Mouse (Mus musculus): ENCODE measurements around the gene Psg16. TPM values are rescaled to one million over a fixed set of nuclear protein-coding genes. Genes with fewer than 3 reads are reported as not detected.

Psg16 gene
- polyA plus RNA-seq, 1 experiment from 2014 or later: 0.05 TPM

DNA sequence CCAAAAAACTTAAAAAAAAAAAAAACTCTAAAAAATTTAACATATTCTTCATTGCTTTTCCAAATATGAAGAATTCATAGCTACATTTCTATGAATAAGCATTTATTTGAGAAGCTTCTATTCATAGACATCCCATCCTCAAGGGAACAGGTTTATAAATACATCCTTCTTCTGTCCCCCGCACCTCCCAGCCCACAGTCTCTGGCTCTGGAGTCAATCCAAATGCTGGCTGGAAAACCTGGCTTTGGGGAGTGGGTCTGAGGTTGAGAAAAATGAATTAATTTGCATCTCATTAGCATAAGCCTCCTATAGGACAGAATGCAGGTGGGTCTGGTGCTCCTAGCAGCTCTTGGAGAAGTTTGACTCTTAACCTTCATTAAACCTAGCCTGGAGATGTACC, 28.1 kb upstream of the Psg16 start:
- H3K27ac ChIP-seq: no peak overlapping the region
- DNase-seq (ENCODE audit: low spot score): no peak
- no peaks in the 10 kb centered on the region for H3K4me1 ChIP-seq
- no peak overlapping the region for H3K4me3 ChIP-seq
- 91% methylated on average over 1 of the region's 1 CpGs for WGBS
- H3K27me3 ChIP-seq (ENCODE audit: low read depth, poor library complexity, severe bottlenecking): no peaks in the 10 kb centered on the region
- peaks cover 41% of the 10 kb centered on the region; the same call in 1 of the 2 replicates for H3K36me3 ChIP-seq
- H3K9me3 ChIP-seq (replicated peaks): no peaks in the 10 kb centered on the region

DNA sequence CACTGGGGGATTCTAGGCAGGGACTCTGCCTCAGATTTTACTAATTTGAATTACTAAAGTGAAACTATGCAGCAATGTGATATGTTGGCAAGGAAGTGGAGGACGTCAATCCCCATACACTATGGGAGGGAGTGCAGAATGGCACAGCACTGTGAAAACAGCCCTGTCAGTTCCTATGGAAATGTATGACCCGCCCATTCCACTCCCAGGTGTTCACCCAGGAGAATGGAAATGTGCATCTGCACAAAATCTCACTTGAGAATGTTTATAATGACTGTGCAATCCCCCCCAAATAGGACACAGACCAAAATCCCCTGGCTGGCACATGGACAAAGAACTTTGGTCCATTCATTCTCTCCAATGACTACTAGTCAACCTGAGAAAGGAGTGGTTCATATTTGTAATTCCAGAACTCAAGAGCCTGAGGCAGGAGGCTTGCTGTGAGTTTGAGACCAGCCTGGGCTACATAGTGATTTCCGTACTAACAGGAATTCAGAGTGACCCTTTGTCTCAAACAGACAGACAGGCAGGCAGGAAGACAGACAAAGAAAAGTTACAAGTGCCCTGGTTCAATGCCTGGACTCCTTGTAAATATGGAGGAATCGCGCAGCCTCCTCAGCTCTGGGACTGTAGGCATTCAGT, 26.7 kb upstream of the Psg16 start:
- peak; percentile 12 for DNase-seq (ENCODE audit: low spot score)

GRCm38 (mm10) chr7:17048431-17049190, 25.2 kb upstream of the Psg16 start:
- peaks cover 32% of the 10 kb centered on the region; the same call in 1 of the 2 replicates for H3K36me3 ChIP-seq
- H3K9me3 ChIP-seq (replicated peaks): no peaks in the 10 kb centered on the region
- H3K27me3 ChIP-seq (ENCODE audit: low read depth, poor library complexity, severe bottlenecking): no peaks in the 10 kb centered on the region
- DNase-seq (ENCODE audit: low spot score): peak; percentile 24
- no peaks in the 10 kb centered on the region for H3K4me1 ChIP-seq
- no peak overlapping the region for H3K27ac ChIP-seq
- 92% methylated on average over 10 of the region's 10 CpGs for WGBS
- no peak overlapping the region for H3K4me3 ChIP-seq

More for the DNA sequence above, 26.7 kb upstream of the Psg16 start:
- no peak overlapping the region for H3K4me3 ChIP-seq
- peaks cover 37% of the 10 kb centered on the region; the same call in 1 of the 2 replicates for H3K36me3 ChIP-seq
- H3K9me3 ChIP-seq (replicated peaks): no peaks in the 10 kb centered on the region
- WGBS: 89% methylated on average over 5 of the region's 5 CpGs
- no peak overlapping the region for H3K27ac ChIP-seq
- no peaks in the 10 kb centered on the region for H3K4me1 ChIP-seq
- H3K27me3 ChIP-seq (ENCODE audit: low read depth, poor library complexity, severe bottlenecking): no peaks in the 10 kb centered on the region

- Histone ChIP-seq H3K9me3 (replicated peaks) (no peaks in the 10 kb centered on the region), H3K27me3 (ENCODE audit: low read depth, poor library complexity, severe bottlenecking) (no peaks in the 10 kb centered on the region), H3K27ac (no peak overlapping the region), H3K4me1 (no peaks in the 10 kb centered on the region), H3K36me3 (peaks cover 27% of the 10 kb centered on the region; the same call in 1 of the 2 replicates), H3K4me3 (no peak overlapping the region)
- DNase-seq (ENCODE audit: low spot score): no peak
- WGBS: 59% methylated on average over 11 of the region's 11 CpGs
Measured at GRCm38 (mm10) chr7:17050491-17050890, 23.3 kb upstream of the Psg16 start.

DNA sequence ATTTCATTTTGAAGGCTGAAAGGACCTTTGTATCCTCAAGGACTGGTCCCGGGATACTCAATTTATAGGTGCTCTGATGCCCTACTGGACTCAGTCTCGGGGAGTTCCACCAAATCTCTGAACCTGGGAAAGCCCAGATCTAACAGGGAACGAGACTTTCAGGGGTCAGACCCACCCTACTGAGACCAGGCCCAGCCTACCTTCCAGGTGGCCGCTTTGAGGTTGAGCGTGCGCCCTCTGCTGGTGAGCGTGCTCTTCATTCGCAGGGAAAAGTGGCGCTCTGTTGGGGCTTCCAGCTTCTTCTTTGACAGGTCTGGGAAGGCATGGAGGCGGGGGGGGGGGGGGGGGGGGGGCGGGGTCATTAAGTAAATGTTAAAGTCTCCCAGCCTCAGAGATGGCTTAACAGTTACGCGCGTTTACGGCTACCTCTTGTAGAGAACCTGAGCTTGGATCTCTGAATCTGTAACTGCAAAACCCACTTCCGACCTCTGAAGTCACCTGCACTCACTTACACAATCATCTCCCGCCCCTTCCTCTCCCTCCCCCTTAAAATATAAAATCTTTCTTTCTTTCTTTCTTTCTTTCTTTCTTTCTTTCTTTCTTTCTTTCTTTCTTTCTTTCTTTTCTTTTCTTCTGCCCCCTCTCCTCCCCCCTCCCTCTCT, 22.8 kb upstream of the Psg16 start:
- Histone ChIP-seq H3K4me3 (no peak overlapping the region), H3K36me3 (peaks cover 27% of the 10 kb centered on the region; the same call in 1 of the 2 replicates), H3K4me1 (peaks cover 4% of the 10 kb centered on the region), H3K27me3 (ENCODE audit: low read depth, poor library complexity, severe bottlenecking) (no peaks in the 10 kb centered on the region), H3K9me3 (replicated peaks) (no peaks in the 10 kb centered on the region), H3K27ac (no peak overlapping the region)
- 9% methylated on average over 15 of the region's 17 CpGs for WGBS
- peak; percentile 86 for DNase-seq (ENCODE audit: low spot score)

GRCm38 (mm10) chr7:17054325-17054989, 19.4 kb upstream of the Psg16 start:
- Histone ChIP-seq H3K36me3 (peaks cover 16% of the 10 kb centered on the region; the same call in 1 of the 2 replicates), H3K4me3 (no peak overlapping the region), H3K4me1 (peaks cover 38% of the 10 kb centered on the region), H3K27ac (no peak overlapping the region), H3K9me3 (replicated peaks) (no peaks in the 10 kb centered on the region), H3K27me3 (ENCODE audit: low read depth, poor library complexity, severe bottlenecking) (no peaks in the 10 kb centered on the region)
- peak; percentile 27 for DNase-seq (ENCODE audit: low spot score)
- WGBS: 89% methylated on average over 16 of the region's 16 CpGs

DNA sequence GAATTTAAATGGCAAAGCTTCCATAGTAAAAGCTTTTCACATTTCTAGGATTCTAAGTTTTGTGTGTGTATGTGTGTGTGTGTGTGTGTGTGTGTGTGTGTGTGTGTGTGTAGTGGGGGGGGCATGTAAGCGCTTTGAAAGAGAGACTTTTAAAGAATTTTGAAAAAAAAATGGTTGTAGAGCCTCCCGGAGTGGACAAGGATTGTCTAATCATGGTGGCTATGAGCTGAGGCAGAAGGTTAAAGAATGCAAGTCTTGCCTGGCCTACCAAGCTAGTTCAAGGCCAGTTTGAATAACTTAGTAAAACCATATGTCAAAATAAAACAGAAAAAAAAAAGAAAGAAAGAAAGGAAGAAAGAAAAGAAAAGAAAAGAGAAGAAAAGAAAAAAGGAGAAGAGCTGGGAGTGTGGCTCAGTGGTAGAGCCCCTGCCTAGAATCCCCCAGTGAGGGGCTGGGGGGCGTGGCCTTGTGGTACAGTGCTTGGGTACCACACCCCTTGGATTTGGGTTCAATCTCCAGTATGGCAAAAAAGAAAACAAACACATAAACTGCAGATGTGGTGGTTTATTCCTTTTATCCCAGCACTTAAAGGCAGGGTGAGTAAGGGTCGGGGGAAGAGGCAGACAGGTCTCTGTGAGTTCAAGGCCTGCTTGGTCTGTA, 18.4 kb upstream of the Psg16 start:
- no peaks in the 10 kb centered on the region for H3K9me3 ChIP-seq (replicated peaks)
- H3K27me3 ChIP-seq (ENCODE audit: low read depth, poor library complexity, severe bottlenecking): no peaks in the 10 kb centered on the region
- H3K36me3 ChIP-seq: peaks cover 8% of the 10 kb centered on the region; the same call in 1 of the 2 replicates
- H3K4me3 ChIP-seq: peak overlapping the region; percentile 65
- 87% methylated on average over 4 of the region's 4 CpGs for WGBS
- DNase-seq (ENCODE audit: low spot score): no peak
- no peak overlapping the region for H3K27ac ChIP-seq
- peaks cover 46% of the 10 kb centered on the region for H3K4me1 ChIP-seq

DNA sequence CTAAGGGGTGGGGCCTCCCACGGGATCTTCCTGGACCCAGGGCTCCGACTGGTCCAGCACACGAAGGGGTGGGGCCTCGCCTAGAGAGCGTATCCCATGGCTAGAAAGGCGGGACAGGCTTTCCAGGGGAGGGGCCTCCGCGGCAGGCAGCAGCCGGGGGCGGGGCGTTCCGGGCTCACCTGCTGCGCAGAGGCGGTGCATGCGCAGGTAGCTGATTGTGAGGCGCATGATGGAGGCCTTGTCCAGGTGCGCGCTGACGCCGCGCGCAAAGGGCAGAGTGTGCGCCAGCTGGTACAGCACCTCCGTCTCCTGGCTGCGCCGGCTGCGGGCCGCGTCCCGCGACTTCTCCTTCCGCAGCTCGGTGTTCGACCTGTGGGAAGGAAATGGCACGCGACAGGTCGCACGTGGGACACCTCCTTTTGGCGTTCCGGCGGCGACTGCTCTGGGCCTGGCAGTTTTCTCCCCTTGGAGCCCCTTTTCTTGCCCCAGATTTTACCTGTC, 17.7 kb upstream of the Psg16 start:
- peak overlapping the region; percentile 65 for H3K4me3 ChIP-seq
- no peaks in the 10 kb centered on the region for H3K9me3 ChIP-seq (replicated peaks)
- peak overlapping the region; percentile 84 for H3K27ac ChIP-seq
- H3K36me3 ChIP-seq: peaks cover 6% of the 10 kb centered on the region; the same call in 1 of the 2 replicates
- H3K27me3 ChIP-seq (ENCODE audit: low read depth, poor library complexity, severe bottlenecking): peaks cover 6% of the 10 kb centered on the region; the same call in 1 of the 2 replicates
- DNase-seq (ENCODE audit: low spot score): peak; percentile 82
- H3K4me1 ChIP-seq: peaks cover 52% of the 10 kb centered on the region
- 1% methylated on average over 42 of the region's 42 CpGs for WGBS

DNA sequence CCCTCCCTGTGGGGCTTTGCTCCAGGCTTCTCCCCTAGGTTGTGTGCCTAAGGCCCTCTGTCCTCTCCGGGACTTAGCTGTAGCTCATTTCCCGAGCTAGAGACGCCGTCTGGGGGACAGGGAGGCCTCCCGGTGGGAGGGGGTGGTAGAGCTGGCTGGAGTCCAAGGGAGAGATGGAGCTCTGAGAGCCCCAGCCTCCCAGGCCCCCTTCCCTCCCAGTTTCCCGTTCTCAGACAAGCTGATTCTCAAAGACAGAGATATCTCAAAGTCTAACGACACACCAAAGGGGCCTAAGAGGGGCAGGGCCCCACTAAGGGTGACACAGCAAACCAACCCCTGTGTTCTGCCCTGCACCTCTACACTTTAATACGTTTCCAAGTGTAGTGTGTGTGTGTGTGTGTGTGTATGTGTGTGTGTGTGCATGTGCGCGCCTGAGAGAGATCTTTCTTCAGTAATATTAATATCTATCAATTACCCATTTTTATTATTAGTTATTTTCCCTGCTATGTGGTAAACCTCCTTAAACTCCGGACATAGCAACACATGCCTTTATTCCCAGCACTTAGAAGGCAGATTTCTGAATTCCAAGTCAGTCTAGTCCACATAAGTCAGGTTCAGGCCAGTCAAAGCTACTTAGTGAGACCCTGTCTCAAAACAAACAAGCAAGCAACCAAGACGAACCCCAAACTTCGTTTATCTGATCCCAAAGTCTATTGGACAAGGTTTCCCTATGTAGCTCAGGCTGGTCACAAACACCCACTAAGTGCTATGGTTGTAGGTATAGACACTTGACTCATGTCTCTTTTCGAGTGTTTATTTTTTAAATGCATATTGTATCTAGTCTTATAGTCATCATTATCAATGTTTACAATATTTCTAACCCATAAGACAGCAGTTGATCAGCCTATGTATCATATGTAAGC, 17.0 kb upstream of the Psg16 start:
- peak overlapping the region; percentile 65 for H3K4me3 ChIP-seq
- peaks cover 59% of the 10 kb centered on the region for H3K4me1 ChIP-seq
- H3K27ac ChIP-seq: peak overlapping the region; percentile 84
- no peaks in the 10 kb centered on the region for H3K9me3 ChIP-seq (replicated peaks)
- 38% methylated on average over 14 of the region's 14 CpGs for WGBS
- H3K27me3 ChIP-seq (ENCODE audit: low read depth, poor library complexity, severe bottlenecking): peaks cover 13% of the 10 kb centered on the region; the same call in 1 of the 2 replicates
- DNase-seq (ENCODE audit: low spot score): peak; percentile 52
- H3K36me3 ChIP-seq: peaks cover 6% of the 10 kb centered on the region; the same call in 1 of the 2 replicates

DNA sequence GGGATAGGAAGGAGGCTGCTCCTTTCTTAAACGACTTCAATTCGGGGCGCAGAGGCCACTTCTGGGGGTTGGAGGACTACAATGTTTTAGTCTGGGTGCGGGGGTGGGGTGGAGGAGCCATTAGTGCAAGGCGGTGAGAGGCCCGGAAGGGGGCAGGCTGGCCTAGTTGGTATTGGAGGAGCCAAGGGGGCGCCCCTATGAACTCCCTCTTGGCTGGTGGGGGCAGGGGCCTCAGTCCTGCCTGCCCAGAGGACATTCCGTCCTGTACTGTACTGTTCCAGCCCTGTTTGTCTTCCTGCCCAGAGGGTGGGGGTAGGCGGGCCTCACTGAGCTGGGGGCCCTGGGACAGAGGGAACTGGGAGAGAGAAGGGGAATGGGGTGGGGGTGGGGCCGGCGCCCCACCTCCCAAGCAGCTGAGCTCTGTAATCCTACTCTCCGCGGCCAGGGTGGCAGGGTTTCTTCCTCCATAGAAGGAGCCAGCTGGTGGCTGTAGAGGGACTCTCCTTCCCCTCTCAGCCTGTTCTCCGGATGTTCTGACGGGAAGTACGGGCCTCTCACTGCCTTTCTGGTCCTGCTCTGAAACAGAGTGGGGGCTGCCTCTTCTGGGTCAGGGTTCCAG, 15.7 kb upstream of the Psg16 start:
- Histone ChIP-seq H3K9me3 (replicated peaks) (no peaks in the 10 kb centered on the region), H3K27me3 (ENCODE audit: low read depth, poor library complexity, severe bottlenecking) (peaks cover 13% of the 10 kb centered on the region; the same call in 1 of the 2 replicates), H3K4me3 (peak overlapping the region; percentile 40), H3K4me1 (peaks cover 71% of the 10 kb centered on the region), H3K36me3 (peaks cover 6% of the 10 kb centered on the region; the same call in 1 of the 2 replicates), H3K27ac (peak overlapping the region; percentile 88)
- 5% methylated on average over 16 of the region's 16 CpGs for WGBS
- DNase-seq (ENCODE audit: low spot score): peak; percentile 79

All from limb, embryonic 10.5 days (tissue).